Mouse (Mus musculus) liver, adult 10 weeks (tissue): ENCODE data around the gene Capns2. TPM values are rescaled to one million over a fixed set of nuclear protein-coding genes. Genes with fewer than 3 reads are reported as not detected.

ENCODE experiments used
- polyA plus RNA-seq: library from polyadenylated mRNA; stranded (reverse); fragments of 350-450 nt; fragmentation: Illumina TruSeq; extraction: RNeasy Lipid Tissue Mini Kit (QIAGEN cat#74804); gene quantifications from one replicate; pipeline ENCODE4 v1.2.3, GENCODE M21; 2014; ENCODE audit warnings: low read depth, low replicate concordance

The Capns2 gene
- polyA plus RNA-seq, result not detected

GRCm38 (mm10) chr8:92901107-92901506, at the start of gene Capns2:
Gene Capns2, plus strand, starts transcription at chr8:92901407.

DNA sequence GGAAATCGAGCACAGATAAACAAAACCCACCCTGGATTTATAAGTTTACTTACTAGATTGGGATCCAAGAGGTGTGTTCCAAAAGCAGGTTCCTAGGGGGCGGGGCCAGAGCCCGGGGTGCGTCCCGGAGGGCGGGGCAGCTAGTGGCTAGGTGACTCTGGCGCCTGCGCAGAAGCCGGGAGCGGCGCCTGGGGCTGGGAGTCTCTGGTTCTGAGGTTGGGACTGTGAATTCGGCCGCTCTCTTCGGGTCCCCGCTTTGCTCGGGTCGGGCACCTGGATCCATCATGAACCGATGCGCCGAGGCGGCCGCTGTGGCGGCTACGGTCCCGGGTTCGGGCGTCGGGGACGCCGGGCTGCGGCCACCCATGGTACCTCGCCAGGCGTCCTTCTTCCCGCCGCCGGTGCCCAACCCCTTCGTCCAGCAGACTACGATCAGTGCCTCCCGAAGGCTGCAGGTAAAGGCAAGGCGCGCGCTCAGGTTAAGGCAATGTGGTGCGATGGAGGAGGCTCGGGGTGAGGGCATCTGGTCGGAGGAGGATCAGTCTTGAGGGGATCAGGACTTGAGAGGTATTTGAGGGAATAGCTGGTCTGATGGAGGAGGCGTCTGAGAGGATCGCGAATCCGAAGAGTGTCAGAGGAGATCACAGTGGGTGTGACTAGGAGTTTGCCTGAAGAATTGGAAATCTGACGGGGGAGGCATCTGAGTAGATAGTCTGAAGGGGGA, 45.9 kb upstream of the Capns2 start, which contains the start of gene Lpcat2:
Gene Lpcat2 (plus strand): TSS at position 169 of the 724 bp plus-strand sequence.

Other genes starting within 250 kb of the Capns2 start
- gene Irx6, start 227.1 kb upstream of the Capns2 start, polyA plus RNA-seq, result not detected
- gene Mmp2, start 74.1 kb upstream of the Capns2 start, polyA plus RNA-seq, result 1.3 TPM
- 2.6 TPM for gene Lpcat2, start 46.1 kb upstream of the Capns2 start, polyA plus RNA-seq
- not detected for gene Slc6a2, start 58.7 kb downstream of the Capns2 start, polyA plus RNA-seq
- gene Ces1a, start 146.8 kb downstream of the Capns2 start, polyA plus RNA-seq, result 0.19 TPM
- 85.7 TPM for gene Ces1b, start 178.6 kb downstream of the Capns2 start, polyA plus RNA-seq
- gene Ces1c, start 229.9 kb downstream of the Capns2 start, polyA plus RNA-seq, result 3,465 TPM